Mouse (Mus musculus): Measurements from ENCODE around the gene Rbbp4. TPM values are rescaled to one million over a fixed set of nuclear protein-coding genes. Genes with fewer than 3 reads are reported as not detected.

The Rbbp4 gene
- polyA plus RNA-seq, 1 experiment from 2014 or later = 267 TPM

GRCm38 (mm10) chr4:129261196-129261595, 74.0 kb downstream of the Rbbp4 start, which contains the start of gene C77080:
TSS of gene C77080 (minus strand) at chr4:129261404.
- H3K36me3 ChIP-seq (ENCODE audit: control insufficient read depth, insufficient read depth, low read length) = no peaks in the 10 kb centered on the region
- no peaks in the 10 kb centered on the region for H3K9me3 ChIP-seq (replicated peaks; ENCODE audit: control insufficient read depth, low read length, poor library complexity, severe bottlenecking)
- no peak for ATAC-seq
- 0% methylated on average over 2 of the region's 4 CpGs for WGBS
- no peaks in the 10 kb centered on the region for H3K27me3 ChIP-seq (ENCODE audit: control insufficient read depth, insufficient read depth, low read depth, low read length)
- 0 out of 2 replicates have a peak, but pooled peaks cover 3% of the 10 kb centered on the region for H3K4me1 ChIP-seq (ENCODE audit: control insufficient read depth, insufficient read depth, low read length)
- no peak within 1 kb of the TSS for H3K4me2 ChIP-seq (ENCODE audit: low read length)
- no peak within 1 kb of the TSS for H3K27ac ChIP-seq (ENCODE audit: low read length)
- no peak within 1 kb of the TSS for H3K4me3 ChIP-seq (ENCODE audit: low read depth, low read length)
- H3K9ac ChIP-seq (ENCODE audit: low read depth, low read length) = peak within 1 kb of the TSS; percentile 26; the same call in 1 of the 2 replicates

GRCm38 (mm10) chr4:129260678-129261077, 74.5 kb downstream of the Rbbp4 start:
- H3K4me3 ChIP-seq (ENCODE audit: low read depth, low read length) = no peak overlapping the region
- no peaks in the 10 kb centered on the region for H3K9me3 ChIP-seq (replicated peaks; ENCODE audit: control insufficient read depth, low read length, poor library complexity, severe bottlenecking)
- ATAC-seq = no peak
- no peak overlapping the region for H3K27ac ChIP-seq (ENCODE audit: low read length)
- peak overlapping the region; percentile 26; the same call in 1 of the 2 replicates for H3K9ac ChIP-seq (ENCODE audit: low read depth, low read length)
- WGBS = 17% methylated on average over 6 of the region's 6 CpGs
- H3K4me1 ChIP-seq (ENCODE audit: control insufficient read depth, insufficient read depth, low read length) = 0 out of 2 replicates have a peak, but pooled peaks cover 3% of the 10 kb centered on the region
- no peak overlapping the region for H3K4me2 ChIP-seq (ENCODE audit: low read length)
- no peaks in the 10 kb centered on the region for H3K36me3 ChIP-seq (ENCODE audit: control insufficient read depth, insufficient read depth, low read length)
- H3K27me3 ChIP-seq (ENCODE audit: control insufficient read depth, insufficient read depth, low read depth, low read length) = no peaks in the 10 kb centered on the region

- H3K27ac ChIP-seq (ENCODE audit: low read length) = no peak overlapping the region
- WGBS = 37% methylated on average over 4 of the region's 4 CpGs
- no peaks in the 10 kb centered on the region for H3K36me3 ChIP-seq (ENCODE audit: control insufficient read depth, insufficient read depth, low read length)
- no peak for ATAC-seq
- no peak overlapping the region for H3K4me3 ChIP-seq (ENCODE audit: low read depth, low read length)
- no peaks in the 10 kb centered on the region for H3K27me3 ChIP-seq (ENCODE audit: control insufficient read depth, insufficient read depth, low read depth, low read length)
- no peaks in the 10 kb centered on the region for H3K9me3 ChIP-seq (replicated peaks; ENCODE audit: control insufficient read depth, low read length, poor library complexity, severe bottlenecking)
- H3K9ac ChIP-seq (ENCODE audit: low read depth, low read length) = peak overlapping the region; percentile 17; the same call in 1 of the 2 replicates
- H3K4me1 ChIP-seq (ENCODE audit: control insufficient read depth, insufficient read depth, low read length) = 0 out of 2 replicates have a peak, but pooled peaks cover 3% of the 10 kb centered on the region
- no peak overlapping the region for H3K4me2 ChIP-seq (ENCODE audit: low read length)
Measured at GRCm38 (mm10) chr4:129259101-129259500, 76.1 kb downstream of the Rbbp4 start.

Small RNA genes lying within 50 kb of the gene (microRNA-seq; reads per million reads assigned to microRNA genes)
- not detected for gene Gm22994

Other genes starting within 250 kb of the Rbbp4 start
- not detected in 2 replicates for gene Tmem54, start 229.8 kb downstream of the Rbbp4 start, polyA plus RNA-seq (2015; fragmentation: Nextera tagmentation; extraction: Ambion mirVana)
- gene Hpca, start 213.3 kb downstream of the Rbbp4 start, polyA plus RNA-seq (2015; fragmentation: Nextera tagmentation; extraction: Ambion mirVana) = 85.5 and 130 TPM in 2 replicates
- 5.9 and 6.2 TPM in 2 replicates for gene Fndc5, start 198.4 kb downstream of the Rbbp4 start, polyA plus RNA-seq (2015; fragmentation: Nextera tagmentation; extraction: Ambion mirVana)
- 27.0 and 28.0 TPM in 2 replicates for gene S100pbp, start 145.6 kb downstream of the Rbbp4 start, polyA plus RNA-seq (2015; fragmentation: Nextera tagmentation; extraction: Ambion mirVana)
- gene Yars, start 145.6 kb downstream of the Rbbp4 start, polyA plus RNA-seq (2015; fragmentation: Nextera tagmentation; extraction: Ambion mirVana) = 111 and 116 TPM in 2 replicates
- 6.7 and 8.2 TPM in 2 replicates for gene C77080, start 74.0 kb downstream of the Rbbp4 start, polyA plus RNA-seq (2015; fragmentation: Nextera tagmentation; extraction: Ambion mirVana)
- 0.63 and 0.85 TPM in 2 replicates for gene Sync, start 47.8 kb downstream of the Rbbp4 start, polyA plus RNA-seq (2015; fragmentation: Nextera tagmentation; extraction: Ambion mirVana)
- 15.1 and 17.7 TPM in 2 replicates for gene Zbtb8os, start 325 bp upstream of the Rbbp4 start, polyA plus RNA-seq (2015; fragmentation: Nextera tagmentation; extraction: Ambion mirVana)
- 23.2 and 23.4 TPM in 2 replicates for gene Zbtb8a, start 42.7 kb upstream of the Rbbp4 start, polyA plus RNA-seq (2015; fragmentation: Nextera tagmentation; extraction: Ambion mirVana)
- 19.1 and 19.6 TPM in 2 replicates for gene Zbtb8b, start 105.5 kb upstream of the Rbbp4 start, polyA plus RNA-seq (2015; fragmentation: Nextera tagmentation; extraction: Ambion mirVana)
- gene Bsdc1, start 126.2 kb upstream of the Rbbp4 start, polyA plus RNA-seq (2015; fragmentation: Nextera tagmentation; extraction: Ambion mirVana) = 31.5 and 34.7 TPM in 2 replicates
- gene Tssk3, start 155.7 kb upstream of the Rbbp4 start, polyA plus RNA-seq (2015; fragmentation: Nextera tagmentation; extraction: Ambion mirVana) = 1.2 TPM in 2 replicates
- gene Fam229a, start 155.8 kb upstream of the Rbbp4 start, polyA plus RNA-seq (2015; fragmentation: Nextera tagmentation; extraction: Ambion mirVana) = 0.56 and 0.94 TPM in 2 replicates
- 1,543 and 1,683 TPM in 2 replicates for gene Marcksl1, start 178.2 kb upstream of the Rbbp4 start, polyA plus RNA-seq (2015; fragmentation: Nextera tagmentation; extraction: Ambion mirVana)
- gene Hdac1, start 207.3 kb upstream of the Rbbp4 start, polyA plus RNA-seq (2015; fragmentation: Nextera tagmentation; extraction: Ambion mirVana) = 74.7 and 83.2 TPM in 2 replicates
- 15.4 and 16.2 TPM in 2 replicates for gene Lck, start 238.3 kb upstream of the Rbbp4 start, polyA plus RNA-seq (2015; fragmentation: Nextera tagmentation; extraction: Ambion mirVana)
- gene Fam167b, start 243.2 kb upstream of the Rbbp4 start, polyA plus RNA-seq (2015; fragmentation: Nextera tagmentation; extraction: Ambion mirVana) = 0.26 TPM in 1 of 2 replicates, not detected in the other

Data from midbrain, embryonic 16.5 days (tissue).